Mouse (Mus musculus): Measurements from ENCODE around the gene Mrpl11. TPM values are rescaled to one million over a fixed set of nuclear protein-coding genes. Genes with fewer than 3 reads are reported as not detected.
A peak's percentile ranks its signal among the peaks of the same experiment; 100 is the strongest.
"Not testable (repeated sequence)": the region's sequence is repeated elsewhere in the genome, so short reads cannot be mapped to it uniquely, and the experiment has no call there.

Mrpl11 gene
- polyA plus RNA-seq, 1 experiment from 2014 or later, result 157 TPM

DNA sequence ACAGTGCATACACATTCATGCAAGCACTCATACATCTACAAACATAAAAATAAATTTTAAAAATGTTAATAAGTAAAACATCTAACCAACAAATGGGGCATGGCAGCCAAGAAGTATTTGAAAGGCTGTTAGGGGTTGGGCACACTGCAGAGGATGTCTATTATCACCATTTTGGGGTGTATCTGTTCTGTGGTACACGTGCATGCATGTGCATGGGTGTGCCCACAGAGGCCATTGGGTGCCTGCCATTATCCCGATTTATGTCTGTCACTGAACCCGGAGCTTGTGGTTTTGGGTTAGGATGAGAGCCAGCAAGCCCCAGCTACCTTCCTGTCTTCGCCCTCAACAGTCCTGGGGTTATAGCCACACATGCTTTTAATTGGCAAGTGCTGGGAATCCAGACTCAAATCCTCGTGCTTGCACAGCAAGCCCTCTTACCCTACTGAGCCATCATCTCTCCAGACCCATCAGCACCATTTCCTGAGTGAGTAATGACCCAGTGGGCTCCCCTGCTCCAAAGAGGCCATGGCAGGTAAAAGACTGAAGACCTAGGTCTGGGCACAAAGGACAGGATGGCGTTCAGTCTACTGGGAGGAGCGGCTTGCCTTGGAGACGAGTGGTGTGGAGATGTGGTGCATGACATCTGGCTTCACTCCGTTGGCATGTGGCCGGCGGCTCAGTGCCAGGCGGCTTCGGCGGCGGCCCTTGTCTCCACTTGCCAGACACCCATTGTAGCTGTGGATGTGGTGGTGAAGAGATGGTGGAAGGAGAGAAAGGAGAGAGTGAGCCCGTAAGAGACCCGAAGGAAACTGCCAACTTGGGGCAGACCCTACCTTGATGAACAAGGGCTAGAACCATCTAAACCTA is 24.3 kb upstream of the Mrpl11 start:
- Histone ChIP-seq H3K9me3 (ENCODE audit: control insufficient read depth, low read length) (no peaks in the 10 kb centered on the region), H3K36me3 (ENCODE audit: control insufficient read depth, insufficient read depth, low read length) (no peaks in the 10 kb centered on the region), H3K4me1 (ENCODE audit: control insufficient read depth, insufficient read depth, low read length) (peaks cover 4% of the 10 kb centered on the region; the same call in 1 of the 2 replicates), H3K4me3 (ENCODE audit: low read depth, low read length) (no peak overlapping the region), H3K9ac (ENCODE audit: low read length) (no peak overlapping the region), H3K4me2 (no peak overlapping the region), H3K27me3 (ENCODE audit: control insufficient read depth, insufficient read depth, low read length) (peaks cover 8% of the 10 kb centered on the region; the same call in 1 of the 2 replicates), H3K27ac (ENCODE audit: low read depth, low read length) (no peak overlapping the region)
- DNase-seq (ENCODE audit: low spot score, missing footprints) (no peak), ATAC-seq (ENCODE audit: low FRiP score) (no peak)
- WGBS, result 90% methylated on average over 17 of the region's 17 CpGs

DNA sequence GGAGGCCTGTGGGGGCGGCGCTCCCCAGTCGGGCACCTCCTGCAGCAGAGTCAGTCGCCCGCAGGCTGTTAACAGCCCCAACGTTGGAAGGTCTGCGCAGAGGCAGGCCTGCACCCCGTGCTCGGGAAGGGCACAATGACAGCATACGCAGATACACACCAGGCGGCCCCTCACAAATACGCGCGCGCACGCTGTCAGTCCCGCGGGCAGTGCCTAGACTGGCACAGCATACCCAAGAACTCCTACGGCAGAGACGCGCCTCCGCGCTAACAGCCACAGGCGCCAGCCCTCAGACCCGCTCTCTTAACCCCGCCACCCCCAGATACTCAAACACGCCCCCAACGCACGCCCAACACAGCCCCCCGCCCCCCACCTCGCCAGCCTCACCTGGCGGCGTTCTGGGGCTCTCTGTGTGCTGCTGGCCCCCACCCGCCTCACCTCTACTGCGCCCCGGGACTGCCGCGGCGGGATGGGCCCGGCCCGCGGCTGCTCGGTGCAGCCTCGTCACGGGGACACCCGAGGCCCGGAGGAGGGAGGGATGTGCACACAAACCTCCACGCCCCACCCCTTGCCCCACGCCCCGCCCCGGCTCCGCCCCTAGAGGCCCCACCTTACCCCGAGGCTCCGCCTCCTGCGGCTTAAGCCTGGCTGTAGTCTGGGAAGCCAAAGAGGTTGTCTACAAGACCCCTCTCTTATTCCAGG is 19.2 kb upstream of the Mrpl11 start, which contains the start of gene Peli3:
Gene Peli3 (minus strand): TSS at position 577 of the 702 bp plus-strand sequence.
- DNase-seq (ENCODE audit: low spot score, missing footprints), result peak; percentile 97
- peak within 1 kb of the TSS; percentile 58 for H3K4me3 ChIP-seq (ENCODE audit: low read depth, low read length)
- H3K9ac ChIP-seq (ENCODE audit: low read length), result peak within 1 kb of the TSS; percentile 63
- peak within 1 kb of the TSS; percentile 99 for H3K4me2 ChIP-seq
- 2% methylated on average over 54 of the region's 55 CpGs for WGBS
- no peak within 1 kb of the TSS for H3K27ac ChIP-seq (ENCODE audit: low read depth, low read length)
- H3K36me3 ChIP-seq (ENCODE audit: control insufficient read depth, insufficient read depth, low read length), result no peaks in the 10 kb centered on the region
- H3K4me1 ChIP-seq (ENCODE audit: control insufficient read depth, insufficient read depth, low read length), result peaks cover 4% of the 10 kb centered on the region; the same call in 1 of the 2 replicates
- H3K9me3 ChIP-seq (ENCODE audit: control insufficient read depth, low read length), result no peaks in the 10 kb centered on the region
- peaks cover 8% of the 10 kb centered on the region; the same call in 1 of the 2 replicates for H3K27me3 ChIP-seq (ENCODE audit: control insufficient read depth, insufficient read depth, low read length)
- peak; percentile 96 for ATAC-seq (ENCODE audit: low FRiP score)

DNA sequence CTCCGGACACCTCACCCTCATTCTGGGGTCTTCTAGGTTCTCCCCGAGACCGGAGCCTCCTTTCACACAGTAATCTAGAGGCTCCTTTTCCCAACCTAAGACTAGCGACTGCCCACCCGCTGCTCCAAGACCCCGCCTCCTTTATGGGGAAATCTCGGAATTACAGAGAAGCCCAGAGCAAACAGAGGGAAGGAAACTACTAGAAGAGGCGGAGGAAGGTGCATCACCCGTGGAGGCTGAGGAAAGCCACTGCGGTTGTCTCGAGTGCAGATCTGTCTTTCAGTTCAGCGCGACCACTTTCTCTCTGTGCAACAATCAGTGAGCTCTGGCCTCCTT is 18.7 kb upstream of the Mrpl11 start:
- whole genome bisulfite sequencing, result 8% methylated on average over 13 of the region's 13 CpGs
- DNase-seq (ENCODE audit: low spot score, missing footprints) (no peak), ATAC-seq (ENCODE audit: low FRiP score) (no peak)
- H3K36me3 ChIP-seq (ENCODE audit: control insufficient read depth, insufficient read depth, low read length), result no peaks in the 10 kb centered on the region
- H3K27me3 ChIP-seq (ENCODE audit: control insufficient read depth, insufficient read depth, low read length), result peaks cover 8% of the 10 kb centered on the region; the same call in 1 of the 2 replicates
- H3K4me2 ChIP-seq, result peak overlapping the region; percentile 99
- peaks cover 4% of the 10 kb centered on the region; the same call in 1 of the 2 replicates for H3K4me1 ChIP-seq (ENCODE audit: control insufficient read depth, insufficient read depth, low read length)
- peak overlapping the region; percentile 58 for H3K4me3 ChIP-seq (ENCODE audit: low read depth, low read length)
- no peaks in the 10 kb centered on the region for H3K9me3 ChIP-seq (ENCODE audit: control insufficient read depth, low read length)
- no peak overlapping the region for H3K27ac ChIP-seq (ENCODE audit: low read depth, low read length)
- H3K9ac ChIP-seq (ENCODE audit: low read length), result peak overlapping the region; percentile 63

DNA sequence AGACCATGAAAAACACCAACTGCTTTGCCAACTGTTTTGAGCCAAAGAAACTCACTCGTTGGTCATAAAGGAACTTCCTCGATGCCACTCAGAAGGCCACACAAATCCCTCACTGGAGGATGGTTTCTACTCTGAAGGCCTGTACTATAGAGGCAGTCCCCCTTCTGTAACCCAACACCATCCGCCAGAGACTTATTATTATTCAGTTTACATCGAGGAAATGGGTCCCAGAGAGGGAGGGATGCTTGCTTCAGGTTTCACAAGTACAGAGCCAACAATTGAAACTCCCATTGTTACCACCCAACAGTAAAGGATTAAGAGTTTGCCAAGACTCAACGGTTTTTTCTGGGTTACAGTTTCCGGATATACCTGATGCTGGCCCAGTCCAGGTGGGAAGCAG is 16.4 kb upstream of the Mrpl11 start:
- ATAC-seq (ENCODE audit: low FRiP score) (no peak), DNase-seq (ENCODE audit: low spot score, missing footprints) (no peak)
- Histone ChIP-seq H3K27me3 (ENCODE audit: control insufficient read depth, insufficient read depth, low read length) (peaks cover 8% of the 10 kb centered on the region; the same call in 1 of the 2 replicates), H3K4me1 (ENCODE audit: control insufficient read depth, insufficient read depth, low read length) (peaks cover 4% of the 10 kb centered on the region; the same call in 1 of the 2 replicates), H3K9ac (ENCODE audit: low read length) (no peak overlapping the region), H3K4me2 (no peak overlapping the region), H3K4me3 (ENCODE audit: low read depth, low read length) (no peak overlapping the region), H3K9me3 (ENCODE audit: control insufficient read depth, low read length) (no peaks in the 10 kb centered on the region), H3K36me3 (ENCODE audit: control insufficient read depth, insufficient read depth, low read length) (no peaks in the 10 kb centered on the region), H3K27ac (ENCODE audit: low read depth, low read length) (no peak overlapping the region)
- 42% methylated on average over 6 of the region's 6 CpGs for WGBS

DNA sequence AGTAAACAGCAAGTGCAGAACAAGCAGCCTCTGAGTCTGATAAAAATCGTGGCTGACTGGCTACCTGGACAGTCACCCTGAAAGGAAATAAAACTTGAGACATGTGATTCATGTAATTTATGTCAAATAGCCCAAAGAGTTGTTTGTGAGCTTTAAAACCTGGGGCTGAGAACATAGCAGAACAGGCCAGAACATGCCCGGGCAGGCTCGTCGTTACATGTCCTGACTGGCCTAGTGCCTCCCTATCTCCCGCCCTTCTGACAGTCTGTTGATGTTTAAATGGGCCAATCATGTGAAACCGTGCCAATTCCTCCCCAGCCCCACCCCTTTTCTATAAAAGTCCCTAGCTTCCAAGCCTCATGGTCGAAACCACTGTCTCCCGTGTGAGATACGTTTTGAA is 13.3 kb upstream of the Mrpl11 start:
- not testable (repeated sequence) for H3K36me3 ChIP-seq (ENCODE audit: control insufficient read depth, insufficient read depth, low read length); H3K27me3 ChIP-seq (ENCODE audit: control insufficient read depth, insufficient read depth, low read length); H3K9me3 ChIP-seq (ENCODE audit: control insufficient read depth, low read length); DNase-seq (ENCODE audit: low spot score, missing footprints); H3K4me1 ChIP-seq (ENCODE audit: control insufficient read depth, insufficient read depth, low read length); H3K4me3 ChIP-seq (ENCODE audit: low read depth, low read length); H3K27ac ChIP-seq (ENCODE audit: low read depth, low read length); ATAC-seq (ENCODE audit: low FRiP score); H3K4me2 ChIP-seq; H3K9ac ChIP-seq (ENCODE audit: low read length)
- WGBS, result 85% methylated on average over 9 of the region's 9 CpGs

DNA sequence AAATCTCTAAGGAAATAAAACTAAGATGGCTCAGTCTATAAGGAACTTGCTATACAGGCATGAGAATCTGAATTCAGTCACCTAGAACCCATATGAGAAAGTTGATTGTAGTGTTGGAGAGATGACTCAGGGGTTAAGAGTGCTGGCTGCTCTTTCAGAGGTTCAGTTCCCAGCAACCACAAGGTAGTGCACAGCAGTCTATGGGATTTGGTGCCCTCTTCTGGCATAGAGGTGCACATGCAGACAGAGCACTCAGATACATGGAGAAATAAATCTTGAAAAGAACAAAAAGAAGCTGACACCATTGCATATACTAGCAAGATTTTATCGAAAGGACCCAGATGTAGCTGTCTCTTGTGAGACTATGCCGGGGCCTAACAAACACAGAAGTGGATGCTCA is 6.3 kb downstream of the Mrpl11 start:
- no peak overlapping the region for H3K4me3 ChIP-seq (ENCODE audit: low read depth, low read length)
- no peak overlapping the region for H3K9ac ChIP-seq (ENCODE audit: low read length)
- ATAC-seq (ENCODE audit: low FRiP score) (no peak), DNase-seq (ENCODE audit: low spot score, missing footprints) (no peak)
- H3K4me1 ChIP-seq (ENCODE audit: control insufficient read depth, insufficient read depth, low read length), result peaks cover under 1% of the 10 kb centered on the region; the same call in 1 of the 2 replicates
- 90% methylated on average over 2 of the region's 2 CpGs for WGBS
- H3K27ac ChIP-seq (ENCODE audit: low read depth, low read length), result no peak overlapping the region
- H3K27me3 ChIP-seq (ENCODE audit: control insufficient read depth, insufficient read depth, low read length), result no peaks in the 10 kb centered on the region
- peaks cover 11% of the 10 kb centered on the region for H3K36me3 ChIP-seq (ENCODE audit: control insufficient read depth, insufficient read depth, low read length)
- no peaks in the 10 kb centered on the region for H3K9me3 ChIP-seq (ENCODE audit: control insufficient read depth, low read length)
- no peak overlapping the region for H3K4me2 ChIP-seq

DNA sequence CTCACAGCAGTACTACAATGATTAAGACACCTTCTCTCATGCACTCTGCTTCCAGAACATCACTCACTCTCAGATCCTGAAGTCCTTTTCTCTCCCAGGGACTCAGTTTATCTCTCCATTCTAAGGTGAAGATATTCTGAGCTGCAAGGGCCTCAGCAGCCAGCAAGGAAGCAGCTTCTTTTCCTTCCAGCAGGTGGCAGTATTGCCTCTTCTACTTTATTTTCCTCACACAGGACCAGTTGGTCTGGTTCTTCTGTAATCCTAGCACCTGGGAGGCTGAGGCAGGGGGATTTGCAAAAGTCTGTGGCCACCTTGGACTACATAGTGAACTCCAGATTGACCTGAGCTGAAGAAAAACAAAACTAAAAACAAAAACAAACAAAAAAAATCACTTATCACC is 19.8 kb downstream of the Mrpl11 start:
- H3K27ac ChIP-seq (ENCODE audit: low read depth, low read length), result no peak overlapping the region
- no peak overlapping the region for H3K4me2 ChIP-seq
- peaks cover 8% of the 10 kb centered on the region for H3K27me3 ChIP-seq (ENCODE audit: control insufficient read depth, insufficient read depth, low read length)
- H3K9ac ChIP-seq (ENCODE audit: low read length), result no peak overlapping the region
- no peaks in the 10 kb centered on the region for H3K36me3 ChIP-seq (ENCODE audit: control insufficient read depth, insufficient read depth, low read length)
- H3K9me3 ChIP-seq (ENCODE audit: control insufficient read depth, low read length), result no peaks in the 10 kb centered on the region
- H3K4me3 ChIP-seq (ENCODE audit: low read depth, low read length), result no peak overlapping the region
- peak; percentile 89 for DNase-seq (ENCODE audit: low spot score, missing footprints)
- ATAC-seq (ENCODE audit: low FRiP score), result no peak
- H3K4me1 ChIP-seq (ENCODE audit: control insufficient read depth, insufficient read depth, low read length), result no peaks in the 10 kb centered on the region

DNA sequence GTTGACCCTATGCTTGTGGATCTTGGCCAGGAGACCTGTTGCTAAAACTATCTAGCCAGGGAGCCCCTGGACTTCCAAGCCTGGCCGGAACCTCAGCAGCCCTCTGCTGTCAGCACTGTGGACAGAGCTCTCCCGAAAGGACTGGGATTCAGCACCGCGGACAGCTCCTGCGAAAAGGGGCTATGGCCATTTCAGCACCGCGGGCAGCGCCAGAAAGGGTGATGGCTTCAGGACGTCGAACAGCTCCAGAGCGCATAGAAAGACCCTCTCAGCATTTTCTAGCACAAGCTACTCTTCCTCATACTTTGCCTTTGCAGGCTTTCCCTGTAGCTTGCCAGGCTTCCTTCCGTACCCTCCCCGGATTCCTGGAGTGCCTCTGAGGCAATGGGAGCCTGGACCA is 27.1 kb downstream of the Mrpl11 start:
- Histone ChIP-seq H3K9ac (ENCODE audit: low read length) (no peak overlapping the region), H3K36me3 (ENCODE audit: control insufficient read depth, insufficient read depth, low read length) (no peaks in the 10 kb centered on the region), H3K9me3 (ENCODE audit: control insufficient read depth, low read length) (no peaks in the 10 kb centered on the region), H3K4me3 (ENCODE audit: low read depth, low read length) (peak overlapping the region; percentile 34; the same call in 1 of the 2 replicates), H3K27me3 (ENCODE audit: control insufficient read depth, insufficient read depth, low read length) (peaks cover 47% of the 10 kb centered on the region), H3K4me2 (peak overlapping the region; percentile 45; the same call in 1 of the 2 replicates), H3K4me1 (ENCODE audit: control insufficient read depth, insufficient read depth, low read length) (peaks cover 6% of the 10 kb centered on the region), H3K27ac (ENCODE audit: low read depth, low read length) (no peak overlapping the region)
- DNase-seq (ENCODE audit: low spot score, missing footprints), result peak; percentile 99
- WGBS, result 6% methylated on average over 13 of the region's 13 CpGs
- no peak for ATAC-seq (ENCODE audit: low FRiP score)
